Mouse (Mus musculus) hindbrain, embryonic 11.5 days (tissue): ENCODE measurements around the gene Srpk2. TPM values are rescaled to one million over a fixed set of nuclear protein-coding genes. Genes with fewer than 3 reads are reported as not detected.

Experiments used
- ATAC-seq: fragments of 200-750 bp; cut with Nextera tagmentation; 2 replicates; pipeline ENCODE4 v1.8.0; 2017; ENCODE audit warnings: mild to moderate bottlenecking, moderate TSS enrichment, moderate library complexity; ENCODE audit not compliant: low FRiP score
- DNase-seq: peaks from one replicate; pipeline ENCODE4 v3.0.0-alpha.2; 2015; ENCODE audit warnings: low spot score
- H3K27ac ChIP-seq: fragments of 300-500 bp; sonication (generic); 2 replicates; pipeline ENCODE4 v1.5.1; 2014; ENCODE audit warnings: mild to moderate bottlenecking, low read depth, low read length
- H3K27me3 ChIP-seq: fragments of 300-500 bp; sonication (generic); 2 replicates; pipeline ENCODE4 v1.6.1; 2014; ENCODE audit warnings: mild to moderate bottlenecking, low read length, moderate library complexity, mixed read lengths; ENCODE audit not compliant: control insufficient read depth, insufficient read depth
- H3K36me3 ChIP-seq: fragments of 300-500 bp; sonication (generic); 2 replicates; pipeline ENCODE4 v1.6.1; 2014; ENCODE audit warnings: mild to moderate bottlenecking, low read length, moderate library complexity, mixed read lengths; ENCODE audit not compliant: control insufficient read depth, insufficient read depth
- H3K4me1 ChIP-seq: fragments of 300-500 bp; sonication (generic); replicated peaks from 2 replicates; pipeline ENCODE4 v1.6.1; 2014; ENCODE audit warnings: low read length, mixed read lengths; ENCODE audit not compliant: control insufficient read depth, insufficient read depth
- H3K4me2 ChIP-seq: fragments of 300-500 bp; sonication (generic); replicated peaks from 2 replicates; pipeline ENCODE4 v1.6.1; 2014; ENCODE audit warnings: mild to moderate bottlenecking, low read depth, low read length
- H3K4me3 ChIP-seq: fragments of 300-500 bp; sonication (generic); 2 replicates; pipeline ENCODE4 v1.5.1; 2014; ENCODE audit warnings: low read depth, low read length
- H3K9ac ChIP-seq: fragments of 300-500 bp; sonication (generic); 2 replicates; pipeline ENCODE4 v1.6.1; 2014; ENCODE audit warnings: low read depth, low read length
- H3K9me3 ChIP-seq: fragments of 300-500 bp; sonication (generic); 2 replicates; pipeline ENCODE4 v1.6.1; 2016; ENCODE audit warnings: low read length; ENCODE audit not compliant: control insufficient read depth
- WGBS: fragments of 180-500 bp; shearing (Covaris S2); extraction: QIAGEN DNeasy Blood & Tissue Kit; methylation state at CpG from one replicate; pipeline ENCODE4 v1.1.7; 2014; 5-methylcytosine and 5-hydroxymethylcytosine counted together
- polyA plus RNA-seq: library from polyadenylated mRNA; unstranded; fragments of >200 nt; fragmentation: Nextera tagmentation; extraction: Ambion mirVana; gene quantifications from 2 replicates; pipeline ENCODE4 v1.2.1, GENCODE M21; 2014

Srpk2 gene
- polyA plus RNA-seq, 1 experiment from 2014 or later, result 69.0 TPM

GRCm38 (mm10) chr5:23676156-23677071, 8.0 kb downstream of the Srpk2 start:
- Histone ChIP-seq H3K27ac (peak overlapping the region; percentile 80; the same call in 1 of the 2 replicates), H3K4me1 (no peaks in the 10 kb centered on the region), H3K27me3 (no peaks in the 10 kb centered on the region), H3K9me3 (no peaks in the 10 kb centered on the region), H3K36me3 (no peaks in the 10 kb centered on the region), H3K4me3 (peak overlapping the region; percentile 94), H3K4me2 (peak overlapping the region; percentile 96), H3K9ac (peak overlapping the region; percentile 81)
- WGBS, result 13% methylated on average over 20 of the region's 41 CpGs
- DNase-seq (peak; percentile 77), ATAC-seq (peak; percentile 70)

GRCm38 (mm10) chr5:23675499-23676155, 8.8 kb downstream of the Srpk2 start:
- no peaks in the 10 kb centered on the region for H3K36me3 ChIP-seq
- H3K9ac ChIP-seq, result peak overlapping the region; percentile 81
- H3K27ac ChIP-seq, result peak overlapping the region; percentile 80
- H3K4me2 ChIP-seq, result peak overlapping the region; percentile 96
- peak overlapping the region; percentile 94 for H3K4me3 ChIP-seq
- DNase-seq (peak; percentile 81), ATAC-seq (peak; percentile 88)
- H3K4me1 ChIP-seq, result no peaks in the 10 kb centered on the region
- whole genome bisulfite sequencing, result under 1% methylated on average over 28 of the region's 95 CpGs
- no peaks in the 10 kb centered on the region for H3K9me3 ChIP-seq
- no peaks in the 10 kb centered on the region for H3K27me3 ChIP-seq

- Histone ChIP-seq H3K9me3 (no peaks in the 10 kb centered on the region), H3K9ac (peak overlapping the region; percentile 81), H3K4me3 (peak overlapping the region; percentile 94), H3K4me2 (peak overlapping the region; percentile 96), H3K36me3 (no peaks in the 10 kb centered on the region), H3K4me1 (no peaks in the 10 kb centered on the region), H3K27ac (peak overlapping the region; percentile 80), H3K27me3 (no peaks in the 10 kb centered on the region)
- DNase-seq (peak; percentile 72), ATAC-seq (peak; percentile 72)
- WGBS, result under 1% methylated on average over 61 of the region's 61 CpGs
These were observed 9.5 kb downstream of the Srpk2 start for GRCm38 (mm10) chr5:23674829-23675498.

- no peaks in the 10 kb centered on the region for H3K4me1 ChIP-seq
- DNase-seq, result no peak
- no peak overlapping the region for H3K4me3 ChIP-seq
- no peaks in the 10 kb centered on the region for H3K36me3 ChIP-seq
- no peak overlapping the region for H3K4me2 ChIP-seq
- WGBS, result 66% methylated on average over 7 of the region's 7 CpGs
- H3K27ac ChIP-seq, result no peak overlapping the region
- H3K27me3 ChIP-seq, result no peaks in the 10 kb centered on the region
- H3K9me3 ChIP-seq, result no peaks in the 10 kb centered on the region
- no peak for ATAC-seq
- no peak overlapping the region for H3K9ac ChIP-seq
These were observed 12.3 kb downstream of the Srpk2 start for GRCm38 (mm10) chr5:23672136-23672535.

- Histone ChIP-seq H3K9me3 (no peaks in the 10 kb centered on the region), H3K4me3 (no peak overlapping the region), H3K27me3 (no peaks in the 10 kb centered on the region), H3K27ac (no peak overlapping the region), H3K36me3 (no peaks in the 10 kb centered on the region), H3K4me1 (no peaks in the 10 kb centered on the region), H3K9ac (no peak overlapping the region), H3K4me2 (no peak overlapping the region)
- 86% methylated on average over 4 of the region's 4 CpGs for WGBS
- DNase-seq, result peak; percentile 15
- no peak for ATAC-seq
These were observed 13.5 kb downstream of the Srpk2 start for GRCm38 (mm10) chr5:23670880-23671279.

DNA sequence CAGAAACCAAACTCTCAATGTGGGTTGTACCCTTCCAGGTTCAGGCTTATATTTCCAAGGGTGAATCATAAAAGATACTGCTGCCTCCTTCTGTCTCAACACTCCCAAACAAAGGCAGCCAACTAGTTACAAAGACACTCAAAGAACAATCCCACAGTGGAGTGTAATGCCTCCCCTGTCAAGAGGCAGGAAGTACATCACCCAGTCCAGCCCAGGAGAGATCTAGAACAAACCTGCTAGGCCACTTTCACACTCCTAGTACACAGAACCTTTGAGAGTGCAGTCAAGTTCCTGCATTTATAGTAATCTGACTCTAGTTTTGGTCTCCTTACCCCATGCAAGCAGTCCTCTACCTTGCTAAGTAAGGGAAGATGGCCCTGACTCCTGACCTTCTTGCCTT, 18.5 kb downstream of the Srpk2 start:
- Histone ChIP-seq H3K9ac (no peak overlapping the region), H3K9me3 (no peaks in the 10 kb centered on the region), H3K36me3 (no peaks in the 10 kb centered on the region), H3K4me2 (no peak overlapping the region), H3K27me3 (no peaks in the 10 kb centered on the region), H3K27ac (no peak overlapping the region), H3K4me3 (no peak overlapping the region), H3K4me1 (no peaks in the 10 kb centered on the region)
- ATAC-seq (no peak), DNase-seq (no peak)

DNA sequence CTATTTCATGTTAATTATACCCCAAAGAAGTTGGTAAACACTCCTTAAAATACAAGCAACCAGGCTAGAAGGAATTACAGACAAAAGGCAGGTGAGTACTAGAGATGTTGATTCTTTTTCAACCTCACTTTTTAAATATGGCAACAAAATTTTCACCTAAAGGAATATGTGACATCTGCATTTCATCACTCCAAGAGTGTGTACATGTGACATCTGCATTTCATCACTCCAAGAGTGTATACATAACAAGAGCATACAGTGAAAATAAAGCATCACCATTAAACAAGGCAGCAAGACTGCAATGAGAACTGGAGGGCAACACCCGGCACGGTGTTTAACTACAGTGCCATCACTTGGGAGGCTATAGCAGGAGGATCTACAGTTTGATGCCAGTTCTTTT, 23.2 kb downstream of the Srpk2 start:
- no peaks in the 10 kb centered on the region for H3K36me3 ChIP-seq
- H3K4me2 ChIP-seq, result no peak overlapping the region
- ATAC-seq (no peak), DNase-seq (no peak)
- H3K4me3 ChIP-seq, result no peak overlapping the region
- H3K27ac ChIP-seq, result no peak overlapping the region
- WGBS, result 93% methylated on average over 2 of the region's 2 CpGs
- no peak overlapping the region for H3K9ac ChIP-seq
- no peaks in the 10 kb centered on the region for H3K4me1 ChIP-seq
- H3K9me3 ChIP-seq, result no peaks in the 10 kb centered on the region
- no peaks in the 10 kb centered on the region for H3K27me3 ChIP-seq

DNA sequence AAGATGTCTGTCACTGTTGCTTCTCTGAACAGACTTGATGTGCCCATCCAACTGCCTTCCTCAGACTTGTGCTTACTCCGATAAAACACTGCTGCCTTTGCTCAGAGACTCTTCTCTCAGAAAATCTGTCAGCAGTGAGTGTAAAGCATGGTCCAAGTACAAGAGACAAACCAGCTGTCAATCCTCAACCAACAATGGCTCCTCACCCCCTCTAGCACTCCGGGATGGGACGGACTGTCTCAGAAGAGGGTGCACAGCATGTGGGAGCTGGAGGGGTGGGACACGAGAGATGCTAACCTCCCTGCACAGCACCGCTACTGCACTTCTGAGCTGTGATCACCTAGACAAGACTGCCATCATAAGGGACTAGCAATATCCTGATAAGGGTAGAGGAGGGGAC, 26.4 kb downstream of the Srpk2 start:
- no peaks in the 10 kb centered on the region for H3K36me3 ChIP-seq
- no peak overlapping the region for H3K27ac ChIP-seq
- no peak overlapping the region for H3K4me3 ChIP-seq
- 63% methylated on average over 5 of the region's 5 CpGs for WGBS
- H3K9me3 ChIP-seq, result no peaks in the 10 kb centered on the region
- no peak for DNase-seq
- no peaks in the 10 kb centered on the region for H3K27me3 ChIP-seq
- no peak overlapping the region for H3K9ac ChIP-seq
- no peaks in the 10 kb centered on the region for H3K4me1 ChIP-seq
- no peak for ATAC-seq
- H3K4me2 ChIP-seq, result no peak overlapping the region
